Mouse (Mus musculus) forelimb bud, embryonic 11.5 days (tissue): ENCODE results near the gene Cdyl.

ENCODE experiments used
- DNase-seq: peaks from one replicate; pipeline ENCODE4 v3.0.0-alpha.2; 2012; ENCODE audit warnings: low read depth, low spot score

Gene Cdyl

DNA sequence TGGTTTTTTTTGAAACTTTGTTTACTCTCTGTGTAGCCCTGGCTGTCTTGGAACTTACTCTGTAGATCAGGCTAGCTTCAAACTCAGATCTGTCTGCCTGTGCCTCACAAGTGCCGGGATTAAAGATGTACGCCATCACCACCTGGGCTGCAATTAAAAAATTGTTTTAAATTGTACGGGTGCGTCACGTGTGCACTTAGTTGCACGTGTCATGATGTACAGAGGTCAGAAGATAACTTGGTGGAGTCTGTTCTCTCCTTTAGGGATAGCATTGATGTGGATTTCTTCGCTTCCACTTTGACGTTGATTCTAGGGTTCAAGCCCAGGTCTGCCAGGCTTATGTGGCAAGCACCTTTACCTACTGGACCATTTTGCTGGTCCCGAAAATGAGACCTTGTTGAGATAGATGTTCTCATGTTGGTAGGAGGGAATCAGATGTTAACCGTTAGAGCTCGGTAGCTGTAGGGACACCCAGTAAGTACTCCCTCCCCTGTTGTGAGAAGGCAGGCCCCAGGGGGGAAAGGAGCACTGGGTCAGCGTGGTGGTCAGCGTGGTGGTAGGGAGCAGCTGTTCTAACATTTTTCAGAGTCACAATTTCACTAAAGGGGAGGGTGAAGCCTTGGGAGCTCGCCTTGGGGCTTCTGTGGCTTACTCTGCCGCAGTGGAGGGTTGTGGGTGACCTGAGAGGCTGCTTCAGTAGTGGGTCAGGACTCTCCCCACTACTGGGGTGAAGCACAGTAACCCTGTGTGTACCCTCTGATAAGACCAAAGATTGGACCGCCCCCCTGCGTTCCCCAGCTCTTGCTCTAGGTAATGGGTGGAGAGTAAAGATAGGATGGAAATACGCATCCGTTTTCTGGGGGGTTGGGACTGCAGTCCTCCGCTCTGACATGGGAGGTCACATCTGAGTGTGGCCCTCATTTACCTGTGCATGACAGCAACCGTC lies 97.0 kb downstream of the Cdyl start:
- DNase-seq = no peak

DNA sequence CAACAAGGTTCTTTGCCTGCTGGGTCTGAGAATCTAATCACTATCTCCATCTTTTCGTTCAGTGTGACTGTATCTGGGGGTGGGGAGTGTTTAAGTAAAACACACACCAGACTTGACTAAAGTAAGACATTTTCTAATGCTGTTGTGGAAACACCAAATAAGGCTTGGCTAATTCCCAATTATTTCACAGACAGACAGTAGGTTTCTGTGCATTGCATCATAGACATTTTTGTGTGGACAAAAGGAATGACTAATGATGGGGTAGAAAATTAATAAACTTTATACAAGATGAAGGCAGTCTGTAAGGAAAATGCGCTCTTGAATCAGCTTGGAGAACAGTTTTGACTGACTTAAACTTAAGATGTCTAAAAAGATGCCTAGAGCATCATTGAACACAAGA lies 100.7 kb downstream of the Cdyl start:
- DNase-seq = no peak

DNA sequence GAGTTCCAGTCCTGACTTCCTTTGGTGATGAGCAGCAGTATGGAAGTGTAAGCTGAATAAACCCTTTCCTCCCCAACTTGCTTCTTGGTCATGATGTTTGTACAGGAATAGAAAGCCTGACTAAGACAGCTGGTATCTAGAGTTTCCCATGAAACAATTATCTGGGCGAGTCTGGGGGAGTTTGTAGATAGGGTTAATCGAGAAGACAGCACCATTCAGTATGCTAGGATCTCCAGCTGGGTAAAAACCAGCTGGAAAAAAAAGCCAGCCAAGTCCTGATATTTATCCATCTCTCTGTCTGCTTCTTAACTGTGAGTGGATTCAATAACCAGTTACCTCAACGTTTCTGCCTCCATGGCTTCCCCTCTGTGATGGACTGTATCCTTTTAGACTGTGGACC lies 104.9 kb downstream of the Cdyl start:
- no peak for DNase-seq

GRCm38 (mm10) chr13:35765817-35766216 lies 106.2 kb downstream of the Cdyl start:
- no peak for DNase-seq

- DNase-seq = no peak
These were observed 110.0 kb downstream of the Cdyl start for GRCm38 (mm10) chr13:35769673-35770072.

GRCm38 (mm10) chr13:35770421-35770820 lies 110.8 kb downstream of the Cdyl start:
- DNase-seq = no peak

DNA sequence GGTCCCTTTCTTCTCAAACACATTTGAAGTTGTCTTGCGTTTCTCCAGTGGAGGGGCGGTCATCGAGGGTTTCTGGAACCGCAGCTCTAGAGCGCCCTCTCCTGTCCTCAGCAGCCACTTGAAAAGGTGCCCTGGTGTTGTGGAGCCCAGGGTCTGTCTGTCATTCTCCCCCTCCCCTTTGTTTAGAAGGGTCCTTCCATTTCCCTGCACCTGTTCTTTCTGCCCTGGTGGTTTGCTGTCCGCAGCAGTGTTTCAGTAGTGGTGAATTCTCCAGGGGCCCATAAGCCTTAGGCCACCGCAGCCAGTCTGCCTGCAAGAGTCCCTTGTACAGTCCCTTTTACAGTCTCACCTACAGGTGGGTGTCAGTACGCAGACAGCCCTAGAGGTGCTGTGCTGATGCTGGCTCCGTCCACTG lies 112.3 kb downstream of the Cdyl start:
- no peak for DNase-seq

- DNase-seq = no peak
These were observed 114.1 kb downstream of the Cdyl start for GRCm38 (mm10) chr13:35773763-35774162.

GRCm38 (mm10) chr13:35776123-35776522 lies 116.5 kb downstream of the Cdyl start:
- no peak for DNase-seq

DNA sequence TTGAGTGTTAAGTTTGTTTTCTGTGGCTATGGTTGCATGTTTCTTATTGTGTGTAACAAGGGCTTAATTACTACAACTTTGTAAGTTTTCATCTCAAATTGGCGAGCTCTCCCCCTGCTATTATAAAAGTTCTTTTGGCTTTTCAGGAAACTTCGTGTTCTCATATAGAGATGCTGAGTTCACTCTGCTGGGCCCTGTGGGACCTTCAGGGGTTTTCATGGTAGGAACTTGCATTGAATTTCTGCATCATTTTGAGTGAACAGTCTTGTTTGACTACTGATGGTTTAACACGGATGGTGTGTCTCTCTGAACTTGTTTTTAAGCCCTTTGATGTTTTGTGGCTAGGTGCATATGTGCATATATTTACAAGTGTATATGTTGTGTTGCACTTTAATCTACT lies 121.1 kb downstream of the Cdyl start:
- no peak for DNase-seq

GRCm38 (mm10) chr13:35781755-35782154 lies 122.1 kb downstream of the Cdyl start:
- DNase-seq = no peak

GRCm38 (mm10) chr13:35782949-35783348 lies 123.3 kb downstream of the Cdyl start:
- DNase-seq = peak; percentile 47

- no peak for DNase-seq
These were observed 123.9 kb downstream of the Cdyl start for GRCm38 (mm10) chr13:35783576-35783975.

DNA sequence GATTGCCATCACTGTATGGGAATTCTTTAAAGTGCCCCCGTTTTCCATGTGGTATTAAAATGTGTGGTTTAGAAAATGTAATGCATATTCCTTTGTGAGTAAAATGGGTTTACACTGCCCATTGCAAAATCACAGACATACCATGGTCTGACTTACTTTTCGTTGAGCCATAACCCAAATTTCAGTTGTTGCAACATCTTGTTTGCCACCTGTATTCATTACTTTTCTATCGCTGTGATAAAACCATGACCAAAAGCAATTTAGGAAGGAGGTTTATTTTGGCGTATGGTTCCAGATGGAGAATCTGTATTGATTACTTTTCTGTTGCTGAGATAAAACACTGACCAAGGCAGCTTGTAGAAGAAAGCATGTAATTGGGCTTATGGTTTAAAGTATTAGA lies 124.6 kb downstream of the Cdyl start:
- no peak for DNase-seq

DNA sequence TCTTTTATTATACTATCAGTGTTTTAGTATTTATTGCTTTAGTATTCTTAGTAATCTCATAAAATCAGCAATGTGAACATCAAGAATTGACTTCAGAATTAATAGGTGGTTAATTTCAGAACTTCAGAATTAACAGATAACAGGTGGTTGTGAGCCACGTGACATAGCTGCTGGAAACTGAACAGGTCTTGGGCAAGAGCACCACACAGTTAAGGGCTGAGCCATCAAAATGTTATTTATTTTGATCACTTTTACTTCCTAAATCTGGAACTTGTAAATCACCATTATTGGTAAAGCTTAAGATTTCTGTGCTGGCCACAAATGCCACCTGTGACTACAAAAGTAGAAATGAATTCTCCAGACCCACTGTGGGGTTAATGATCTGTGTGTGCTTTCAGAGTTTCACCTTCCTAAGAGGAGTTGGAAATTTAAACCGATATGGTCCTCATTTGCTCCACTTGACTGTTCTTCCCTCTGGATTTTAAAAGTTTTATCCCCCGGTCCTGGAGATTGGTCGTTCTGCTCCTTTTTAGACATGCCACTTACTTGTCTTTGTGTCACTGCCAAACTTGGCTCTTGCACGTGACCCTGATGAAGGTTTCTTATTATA lies 125.8 kb downstream of the Cdyl start:
- no peak for DNase-seq

- DNase-seq = no peak
These were observed 127.2 kb downstream of the Cdyl start for GRCm38 (mm10) chr13:35786726-35787399.

GRCm38 (mm10) chr13:35789577-35789976 lies 129.9 kb downstream of the Cdyl start:
- no peak for DNase-seq

DNA sequence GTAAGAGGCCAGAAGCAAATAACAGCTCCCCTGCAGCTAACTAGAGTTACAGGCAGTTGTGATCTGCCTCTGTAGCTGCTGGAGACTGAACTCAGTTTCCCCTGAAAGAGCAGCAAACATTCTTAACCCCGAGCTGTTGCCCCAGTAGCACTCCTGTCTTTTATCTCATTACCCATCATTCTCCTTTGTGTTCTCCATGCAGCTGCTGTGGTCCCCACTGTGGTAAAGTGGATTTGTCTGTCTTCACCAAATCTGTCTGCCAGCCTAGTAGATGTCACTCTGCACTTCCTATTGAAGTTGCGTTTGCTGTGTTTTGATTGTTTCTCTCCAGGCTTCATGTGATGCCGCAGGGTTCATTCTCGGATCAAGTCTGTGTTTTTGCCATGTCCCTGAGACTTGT lies 130.8 kb downstream of the Cdyl start:
- no peak for DNase-seq

DNA sequence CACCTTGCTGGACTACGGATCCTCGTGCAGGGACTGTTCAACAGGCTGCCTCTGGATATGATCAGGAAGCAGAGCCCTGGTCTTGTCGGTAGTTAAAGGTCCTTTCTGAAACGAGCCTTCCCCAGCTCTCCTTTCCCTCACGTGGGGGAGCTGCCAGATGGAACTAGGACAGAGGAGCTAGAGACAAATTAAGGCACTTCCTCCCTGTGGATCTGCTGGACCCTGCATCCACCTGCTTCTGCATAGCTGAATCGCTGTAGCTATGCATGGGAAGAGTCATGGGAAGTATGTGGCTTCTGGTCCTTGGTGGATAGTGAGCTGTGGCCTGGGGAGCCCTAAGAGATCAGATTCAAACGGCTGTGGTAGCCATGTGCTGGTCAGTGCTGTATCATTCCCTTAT lies 134.7 kb downstream of the Cdyl start:
- no peak for DNase-seq

DNA sequence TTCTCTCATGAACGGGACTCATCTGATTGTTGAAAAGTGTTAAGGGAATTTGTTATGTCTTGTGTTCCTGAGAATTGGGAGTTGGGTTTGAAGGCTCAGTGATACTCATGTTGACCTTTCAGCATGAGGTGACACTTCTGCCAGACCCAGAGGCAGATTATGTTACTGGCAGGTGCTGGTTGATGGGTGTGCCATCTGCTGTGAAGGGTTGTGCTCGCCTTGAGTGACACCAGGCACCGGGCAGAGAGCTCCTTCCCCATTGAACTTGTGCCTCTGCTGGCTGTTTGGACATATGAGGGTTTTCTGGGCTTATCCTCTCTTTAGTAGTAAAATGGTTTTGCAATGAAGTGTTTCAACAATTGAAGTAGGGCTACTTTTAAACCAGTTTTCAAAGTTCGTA lies 135.1 kb downstream of the Cdyl start:
- no peak for DNase-seq

DNA sequence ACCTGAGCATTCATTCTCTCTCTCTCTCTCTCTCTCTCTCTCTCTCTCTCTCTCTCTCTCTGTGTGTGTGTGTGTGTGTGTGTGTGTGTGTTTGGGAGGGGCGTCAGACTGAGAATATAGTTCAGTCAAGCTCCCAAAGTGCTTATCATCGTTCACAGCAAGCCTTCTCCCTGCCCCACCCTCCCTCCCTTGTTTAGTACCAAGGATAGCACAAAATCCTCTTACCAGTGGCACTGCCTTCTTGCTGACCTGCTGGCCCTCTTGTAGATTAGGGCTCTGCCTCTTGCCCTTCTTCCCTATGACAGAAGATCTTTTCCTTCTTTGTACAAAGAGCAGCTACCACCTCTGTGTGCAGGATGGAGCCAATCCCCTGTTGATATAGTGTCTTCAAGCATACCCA lies 136.3 kb downstream of the Cdyl start:
- DNase-seq = no peak

DNA sequence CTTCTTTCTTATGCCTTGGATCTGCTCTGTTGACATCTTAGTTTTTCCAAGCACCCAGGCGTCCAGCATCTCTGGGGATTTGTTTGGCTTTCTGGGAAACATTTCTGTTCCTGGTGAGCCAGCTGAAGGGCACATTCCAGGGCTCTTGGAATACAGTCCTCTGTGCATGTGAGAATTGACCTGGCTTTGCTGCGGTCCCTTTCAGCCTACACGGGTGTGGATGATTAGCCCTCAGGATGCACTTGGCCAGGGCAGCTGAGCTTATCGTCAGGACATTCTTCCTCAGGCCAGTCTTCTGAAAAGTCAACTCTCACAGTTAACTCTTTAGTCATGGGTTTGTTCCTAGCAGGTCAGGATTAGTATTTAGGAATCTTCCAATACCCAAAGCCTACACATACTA lies 136.7 kb downstream of the Cdyl start:
- DNase-seq = no peak
